Mouse (Mus musculus) spleen, adult 2 months (tissue): Measurements from ENCODE around the gene Pank3. TPM values are rescaled to one million over a fixed set of nuclear protein-coding genes. Genes with fewer than 3 reads are reported as not detected.
"Not testable (repeated sequence)": the region's sequence is repeated elsewhere in the genome, so short reads cannot be mapped to it uniquely, and the experiment has no call there.

Experiments
- DNase-seq, 2 experiments: peaks; one replicate each; pipeline versions ENCODE4 v3.0.0 to v3.0.0-alpha.2; 2012 to 2021; ENCODE audit warnings: low spot score in 2 of 2, low read depth in 1 of 2
- H3K27ac ChIP-seq: fragments of 200-500 bp; 2 replicates; pipeline ENCODE4 v1.5.1; 2012; ENCODE audit warnings: low read length, inconsistent platforms; ENCODE audit not compliant: insufficient read depth
- H3K27me3 ChIP-seq: fragments of 200-500 bp; 2 replicates; pipeline ENCODE4 v1.6.1; 2012; ENCODE audit warnings: mild to moderate bottlenecking, moderate library complexity, low read length, inconsistent platforms; ENCODE audit not compliant: control insufficient read depth, insufficient read depth
- H3K36me3 ChIP-seq: fragments of 200-500 bp; 2 replicates; pipeline ENCODE4 v1.6.1; 2012; ENCODE audit warnings: mild to moderate bottlenecking, low read length, inconsistent platforms; ENCODE audit not compliant: control insufficient read depth, insufficient read depth
- H3K4me1 ChIP-seq: fragments of 200-500 bp; 2 replicates; pipeline ENCODE4 v1.6.1; 2011; ENCODE audit warnings: inconsistent platforms; ENCODE audit not compliant: control insufficient read depth, insufficient read depth, insufficient read length
- H3K4me3 ChIP-seq: fragments of 200-500 bp; 2 replicates; pipeline ENCODE4 v1.5.1; 2011; ENCODE audit warnings: mild to moderate bottlenecking, inconsistent platforms; ENCODE audit not compliant: insufficient read depth, insufficient read length; ENCODE audit errors: extremely low read depth
- CTCF ChIP-seq: fragments of 200-500 bp; IDR thresholded peaks from 2 replicates; pipeline ENCODE4 v1.5.1; 2011; ENCODE audit warnings: mild to moderate bottlenecking, inconsistent platforms; ENCODE audit not compliant: insufficient read depth, insufficient read length, insufficient replicate concordance; ENCODE audit errors: extremely low read depth
- POLR2A ChIP-seq: fragments of 200-500 bp; IDR thresholded peaks from 2 replicates; pipeline ENCODE4 v1.6.1; 2011; ENCODE audit warnings: low read depth, low read length, inconsistent platforms
- WGBS: fragments of 180-500 bp; shearing (Covaris S2); methylation state at CpG from one replicate; pipeline ENCODE4 v1.1.7; 2018; 5-methylcytosine and 5-hydroxymethylcytosine counted together
- polyA plus RNA-seq: library from polyadenylated mRNA; depleted of rRNA; stranded (reverse); fragments of >200 nt; gene quantifications from 2 replicates; pipeline ENCODE4 v1.2.3, GENCODE M21; 2012

Pank3 gene
- polyA plus RNA-seq, 1 experiment: 2.5 TPM

- Histone ChIP-seq H3K4me1 (no peaks in the 10 kb centered on the region), H3K4me3 (no peak overlapping the region), H3K27ac (no peak overlapping the region), H3K36me3 (peaks cover 16% of the 10 kb centered on the region), H3K27me3 (no peaks in the 10 kb centered on the region)
- WGBS: 83% methylated on average over 2 of the region's 2 CpGs
- DNase-seq: no peak
- no peak for TF ChIP-seq POLR2A
- no peak for TF ChIP-seq CTCF
These were observed 19.2 kb downstream of the Pank3 start for GRCm38 (mm10) chr11:35788443-35788842.

GRCm38 (mm10) chr11:35792800-35793199 is 23.5 kb downstream of the Pank3 start:
- WGBS: 52% methylated on average over 5 of the region's 5 CpGs

DNA sequence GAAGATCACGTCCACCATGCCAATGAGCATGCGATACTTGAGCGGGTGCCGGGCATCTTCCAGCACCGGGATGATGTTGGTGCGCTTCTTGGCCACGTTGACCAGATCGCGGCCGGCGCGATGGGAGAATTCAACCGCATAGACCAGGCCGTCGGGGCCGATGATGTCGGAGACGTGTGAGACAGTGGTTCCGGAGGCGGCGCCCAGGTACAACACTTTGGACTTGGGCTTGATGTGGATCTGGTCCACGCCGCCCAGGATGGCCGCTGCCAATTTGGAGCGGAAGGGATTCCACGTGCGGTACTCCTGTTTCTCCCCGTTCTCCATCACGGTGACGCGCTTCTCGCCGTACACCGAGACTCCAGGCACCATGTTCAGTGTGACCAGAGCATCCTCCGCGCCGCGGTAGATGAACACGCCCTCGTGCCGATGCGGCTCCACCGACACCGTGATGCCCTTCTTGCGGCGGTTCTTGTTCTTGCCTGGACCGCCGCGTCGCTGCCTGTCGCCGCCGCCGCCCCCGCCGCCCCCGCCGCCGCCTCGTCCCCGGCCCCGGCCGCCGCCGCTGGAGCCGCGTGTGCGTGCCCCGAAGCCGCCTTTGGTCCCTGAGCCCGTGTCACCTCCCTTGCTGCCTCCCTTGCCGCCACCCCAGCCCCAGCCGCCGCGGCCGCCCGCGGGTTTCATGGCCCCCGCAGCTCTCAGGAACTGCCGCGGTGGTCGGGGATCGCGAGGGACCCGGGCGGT is 28.6 kb downstream of the Pank3 start:
- no peak for DNase-seq
- Histone ChIP-seq H3K4me3 (peak overlapping the region; percentile 5; the same call in 1 of the 2 replicates), H3K4me1 (no peaks in the 10 kb centered on the region; the same call in none of the 2 replicates), H3K27me3 (peaks cover 16% of the 10 kb centered on the region), H3K27ac (no peak overlapping the region), H3K36me3 (no peaks in the 10 kb centered on the region)
- TF ChIP-seq POLR2A (no peak), CTCF (no peak)
- 8% methylated on average over 69 of the region's 86 CpGs for WGBS

More at GRCm38 (mm10) chr11:35792800-35793199, 23.5 kb downstream of the Pank3 start:
- DNase-seq, H3K4me1 ChIP-seq, H3K27ac ChIP-seq, H3K36me3 ChIP-seq, H3K4me3 ChIP-seq, H3K27me3 ChIP-seq: not testable (repeated sequence)

DNA sequence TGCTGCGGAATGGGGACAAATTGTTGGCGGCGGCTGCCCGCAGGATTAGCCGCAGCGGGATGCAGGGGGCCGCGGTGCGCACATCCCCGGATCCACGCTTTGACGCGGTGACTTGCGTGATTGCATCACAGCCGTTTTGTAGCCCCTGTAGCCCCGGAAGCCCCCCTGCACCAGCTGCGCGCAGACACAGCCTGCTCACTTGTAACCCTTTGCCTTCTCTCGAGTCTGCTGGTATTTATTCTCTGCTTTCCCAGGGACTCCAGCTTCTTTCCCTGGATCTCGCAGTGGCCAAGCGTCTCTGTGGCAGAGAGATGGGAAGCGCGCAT is 29.2 kb downstream of the Pank3 start:
- no peaks in the 10 kb centered on the region for H3K36me3 ChIP-seq
- no peak overlapping the region for H3K27ac ChIP-seq
- peak overlapping the region; percentile 5; the same call in 1 of the 2 replicates for H3K4me3 ChIP-seq
- H3K4me1 ChIP-seq: no peaks in the 10 kb centered on the region; the same call in none of the 2 replicates
- no peak for DNase-seq
- WGBS: 4% methylated on average over 23 of the region's 23 CpGs
- TF ChIP-seq CTCF: no peak
- TF ChIP-seq POLR2A: no peak
- peaks cover 16% of the 10 kb centered on the region for H3K27me3 ChIP-seq

DNA sequence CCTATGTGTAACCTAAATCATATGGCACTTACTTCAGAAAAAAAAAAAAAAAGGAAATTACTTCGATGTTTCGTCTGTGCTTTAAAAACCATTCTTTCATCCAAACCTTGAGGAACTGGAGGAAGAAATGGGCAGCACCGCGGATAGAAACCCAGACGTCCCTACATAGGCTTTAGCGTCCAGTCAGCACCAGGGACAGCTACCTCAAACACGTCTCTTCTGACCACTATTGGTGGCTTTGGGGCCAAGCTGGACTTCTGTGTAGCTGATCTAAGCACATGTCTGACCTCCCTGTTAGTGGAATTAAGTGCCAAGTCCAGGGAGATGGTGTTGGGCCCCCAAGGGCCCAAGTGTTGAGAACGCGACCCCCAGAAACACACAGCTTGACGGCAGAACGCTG is 29.6 kb downstream of the Pank3 start, which contains the start of gene Fbll1:
Gene Fbll1 (minus strand): TSS at position 11 of the 400 bp plus-strand sequence.
- peak in 1 of 2 experiments; percentile 3 for DNase-seq
- H3K36me3 ChIP-seq: no peaks in the 10 kb centered on the region
- peak within 1 kb of the TSS; percentile 5; the same call in 1 of the 2 replicates for H3K4me3 ChIP-seq
- no peaks in the 10 kb centered on the region; the same call in none of the 2 replicates for H3K4me1 ChIP-seq
- H3K27me3 ChIP-seq: peaks cover 16% of the 10 kb centered on the region
- 20% methylated on average over 11 of the region's 11 CpGs for WGBS
- H3K27ac ChIP-seq: no peak within 1 kb of the TSS
- no peak for TF ChIP-seq CTCF
- no peak for TF ChIP-seq POLR2A

- 73% methylated on average over 5 of the region's 5 CpGs for WGBS
These were observed 32.0 kb downstream of the Pank3 start for GRCm38 (mm10) chr11:35801332-35801731.

DNA sequence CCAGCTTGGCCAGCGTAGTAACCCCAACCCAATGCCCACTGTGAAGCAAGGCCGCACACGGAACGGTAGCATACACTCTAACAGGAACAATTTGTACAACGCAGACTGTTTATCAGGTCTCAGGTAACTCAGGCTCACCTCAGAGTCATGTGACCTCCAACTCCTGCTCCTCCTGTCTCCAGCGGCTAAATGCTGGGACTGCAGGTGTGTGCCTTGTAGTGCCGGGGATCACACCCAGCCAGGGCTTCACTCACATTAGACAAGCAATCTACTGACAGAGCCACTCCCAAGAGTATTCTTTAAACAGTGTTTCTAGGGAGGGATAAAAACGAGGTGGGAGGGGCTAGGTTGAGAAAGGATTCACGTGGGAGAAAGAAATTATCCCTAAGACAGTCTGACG is 42.2 kb downstream of the Pank3 start:
- Histone ChIP-seq H3K4me1 (no peaks in the 10 kb centered on the region), H3K4me3 (no peak overlapping the region), H3K27me3 (no peaks in the 10 kb centered on the region), H3K36me3 (peaks cover 48% of the 10 kb centered on the region), H3K27ac (no peak overlapping the region)
- 94% methylated on average over 10 of the region's 10 CpGs for WGBS
- TF ChIP-seq POLR2A (no peak), CTCF (no peak)
- DNase-seq: no peak

More at GRCm38 (mm10) chr11:35801332-35801731, 32.0 kb downstream of the Pank3 start:
- TF ChIP-seq CTCF (no peak), POLR2A (no peak)
- no peak overlapping the region for H3K27ac ChIP-seq
- no peaks in the 10 kb centered on the region; the same call in none of the 2 replicates for H3K4me1 ChIP-seq
- H3K36me3 ChIP-seq: no peaks in the 10 kb centered on the region
- H3K4me3 ChIP-seq: no peak overlapping the region
- peaks cover 16% of the 10 kb centered on the region for H3K27me3 ChIP-seq
- DNase-seq: no peak
